Comparison of ENCODE assay signal across 10 mouse cellular contexts in genomic region chr11:119081148-119081838, GRCm38 (mm10). TPM values are rescaled to one million over a fixed set of nuclear protein-coding genes. Genes with fewer than 3 reads are reported as not detected.
DNase-seq lines count a peak whose midpoint lies in the region; ATAC-seq lines count a peak whose summit lies in the region.
"Had no signal": no experiment of that assay in that cellular context is flagged by ENCODE, and none has a peak within 500 bp of the region (broad histone marks: within the 10 kb centered on the region; RNA-seq: fewer than 3 reads in every experiment).

No protein-coding gene starts in this region.

- peak; percentile 26 to 38 for DNase-seq in cerebellum, postnatal 25 days
- DNase-seq in cerebellum, adult 11-12 months, result no peak
- peak; percentile 25 for DNase-seq in adrenal gland, postnatal 10 days
- DNase-seq in retina, postnatal 1 day, result no peak
- DNase-seq in urinary bladder, postnatal 25 days (ENCODE audit: low spot score), result no peak
- no peak for DNase-seq in kidney, adult 18-20 months

- H3K36me3 ChIP-seq in forebrain, embryonic 16.5 days (ENCODE audit: control insufficient read depth, insufficient read depth), result no peaks in the 10 kb centered on the region; the same call in 1 of the 2 replicates
- peaks cover 22% of the 10 kb centered on the region for H3K36me3 ChIP-seq in midbrain, embryonic 13.5 days

- ATAC-seq in forebrain, embryonic 16.5 days, result no peak
- ATAC-seq in midbrain, embryonic 13.5 days, result no peak

- WGBS in forebrain, embryonic 16.5 days, result 25% methylated on average over 46 of the region's 47 CpGs
- 15% methylated on average over 47 of the region's 47 CpGs for WGBS in midbrain, embryonic 13.5 days

- H3K9ac ChIP-seq in forebrain, embryonic 16.5 days (replicated peaks; ENCODE audit: low read depth, low read length), result peak overlapping the region; percentile 6; the same call in 1 of the 2 replicates
- peak overlapping the region; percentile 42 for H3K9ac ChIP-seq in midbrain, embryonic 13.5 days (replicated peaks)

- H3K27me3 ChIP-seq in forebrain, embryonic 16.5 days (replicated peaks; ENCODE audit: control insufficient read depth, insufficient read depth, low read length), result peaks cover 3% of the 10 kb centered on the region; the same call in 1 of the 2 replicates
- peaks cover 40% of the 10 kb centered on the region for H3K27me3 ChIP-seq in midbrain, embryonic 13.5 days
- H3K27me3 ChIP-seq: CH12.LX had no signal

- H3K4me1 ChIP-seq in forebrain, embryonic 16.5 days (replicated peaks; ENCODE audit: control insufficient read depth, insufficient read depth, low read length), result peaks cover 63% of the 10 kb centered on the region
- H3K4me1 ChIP-seq in midbrain, embryonic 13.5 days (replicated peaks), result peaks cover 72% of the 10 kb centered on the region

- H3K27ac ChIP-seq in forebrain, embryonic 16.5 days (ENCODE audit: low read length), result no peak overlapping the region
- H3K27ac ChIP-seq in midbrain, embryonic 13.5 days, result no peak overlapping the region
- H3K27ac ChIP-seq: gastrocnemius, adult 2 months had no signal

- H3K4me3 ChIP-seq in forebrain, embryonic 16.5 days (replicated peaks; ENCODE audit: low read length), result peak overlapping the region; percentile 6
- peak overlapping the region; percentile 22 for H3K4me3 ChIP-seq in midbrain, embryonic 13.5 days (replicated peaks)
- H3K4me3 ChIP-seq: gastrocnemius, adult 2 months had no signal

- H3K4me2 ChIP-seq in forebrain, embryonic 16.5 days (ENCODE audit: low read length), result peak overlapping the region; percentile 28
- H3K4me2 ChIP-seq in midbrain, embryonic 13.5 days (replicated peaks), result peak overlapping the region; percentile 44

- H3K9me3 ChIP-seq in forebrain, embryonic 16.5 days (ENCODE audit: control insufficient read depth, low read length), result 0 out of 2 replicates have a peak, but pooled peaks cover 2% of the 10 kb centered on the region
- no peaks in the 10 kb centered on the region; the same call in 1 of the 2 replicates for H3K9me3 ChIP-seq in midbrain, embryonic 13.5 days

RNA-seq across cellular contexts. Expression of gene Cbx4, which starts 4.7 kb away (rescaled TPM):
- total RNA-seq in adrenal gland, postnatal 10 days (2021), result 100 to 1,000 TPM in 1 of 2 experiments, 10 to 100 TPM in 1; 52.0 to 133 TPM
- polyA plus RNA-seq in forebrain, embryonic 16.5 days (2015; fragmentation: Nextera tagmentation; extraction: Ambion mirVana), result 18.1 and 18.5 TPM in 2 replicates
- polyA plus RNA-seq in midbrain, embryonic 13.5 days (2015; fragmentation: Nextera tagmentation; extraction: Ambion mirVana), result 14.1 and 16.3 TPM in 2 replicates

RNA-seq across cellular contexts. Expression of gene Cbx8, which starts 40.5 kb away (rescaled TPM):
- 10 to 100 TPM in 1 of 2 experiments, 1 to 10 TPM in 1; 8.8 to 12.3 TPM for total RNA-seq in adrenal gland, postnatal 10 days (2021)
- 12.3 and 13.4 TPM in 2 replicates for polyA plus RNA-seq in forebrain, embryonic 16.5 days (2015; fragmentation: Nextera tagmentation; extraction: Ambion mirVana)
- polyA plus RNA-seq in midbrain, embryonic 13.5 days (2015; fragmentation: Nextera tagmentation; extraction: Ambion mirVana), result 9.8 and 15.2 TPM in 2 replicates

RNA-seq across cellular contexts. Expression of gene Cbx2, which starts 58.5 kb away (rescaled TPM):
- total RNA-seq in adrenal gland, postnatal 10 days (2021), result 1 to 10 TPM; 6.7 to 7.9 TPM
- 24.9 and 26.7 TPM in 2 replicates for polyA plus RNA-seq in forebrain, embryonic 16.5 days (2015; fragmentation: Nextera tagmentation; extraction: Ambion mirVana)
- 34.7 and 35.5 TPM in 2 replicates for polyA plus RNA-seq in midbrain, embryonic 13.5 days (2015; fragmentation: Nextera tagmentation; extraction: Ambion mirVana)

Comparison
In these comparisons a context has a peak if more than half of its experiments do, and no peak if none do; other contexts are left out.
1. DNase-seq: peak in cerebellum, postnatal 25 days (2 of 2) and adrenal gland, postnatal 10 days (single experiment); none in cerebellum, adult 11-12 months (single experiment), retina, postnatal 1 day (single experiment), urinary bladder, postnatal 25 days (single experiment) and kidney, adult 18-20 months (single experiment).